Mouse (Mus musculus): ENCODE results near the gene Polr1b.

- TF ChIP-seq CTCF (IDR thresholded peaks at IDR 0.05; ENCODE audit: control insufficient read depth, insufficient read depth, insufficient read length) (no peak), FOSL1 (IDR thresholded peaks at IDR 0.05; ENCODE audit: insufficient read depth, low read length, poor library complexity, severe bottlenecking) (no peak), MYOD1 (IDR thresholded peaks at IDR 0.05; ENCODE audit: control insufficient read depth, insufficient read length, low read depth) (no peak)
Observed at GRCm38 (mm10) chr2:129130776-129131175, 30.0 kb downstream of the Polr1b start.

Data from C2C12 (cell line).